Mouse (Mus musculus): Measurements from ENCODE around the gene Gm45261. TPM values are rescaled to one million over a fixed set of nuclear protein-coding genes. Genes with fewer than 3 reads are reported as not detected.

Gm45261 gene
- polyA plus RNA-seq (2014; fragmentation: Nextera tagmentation; extraction: Ambion mirVana), result not detected in 2 replicates

GRCm38 (mm10) chr1:80461348-80461747 lies at the start of gene Gm45261:
TSS of gene Gm45261 (minus strand) at chr1:80461448.
- ATAC-seq (ENCODE audit: low FRiP score, low TSS enrichment), result no peak
- Histone ChIP-seq H3K27ac (ENCODE audit: low read depth, low read length) (no peak within 1 kb of the TSS), H3K27me3 (ENCODE audit: control insufficient read depth, insufficient read depth, low read length) (no peaks in the 10 kb centered on the region), H3K4me1 (ENCODE audit: control insufficient read depth, insufficient read depth, low read length) (no peaks in the 10 kb centered on the region), H3K9me3 (ENCODE audit: control insufficient read depth, low read length) (no peaks in the 10 kb centered on the region), H3K4me3 (ENCODE audit: low read length) (no peak within 1 kb of the TSS), H3K9ac (ENCODE audit: low read depth, low read length) (no peak within 1 kb of the TSS), H3K36me3 (ENCODE audit: control insufficient read depth, insufficient read depth, low read length) (no peaks in the 10 kb centered on the region), H3K4me2 (replicated peaks; ENCODE audit: low read depth, low read length) (no peak within 1 kb of the TSS)
- WGBS, result 89% methylated on average over 6 of the region's 6 CpGs

GRCm38 (mm10) chr1:80504757-80505156 lies 43.5 kb upstream of the Gm45261 start:
- H3K4me3 ChIP-seq (ENCODE audit: low read length), result no peak overlapping the region
- WGBS, result 87% methylated on average over 2 of the region's 2 CpGs
- no peak overlapping the region for H3K4me2 ChIP-seq (replicated peaks; ENCODE audit: low read depth, low read length)
- ATAC-seq (ENCODE audit: low FRiP score, low TSS enrichment), result no peak
- H3K27me3 ChIP-seq (ENCODE audit: control insufficient read depth, insufficient read depth, low read length), result no peaks in the 10 kb centered on the region
- no peak overlapping the region for H3K9ac ChIP-seq (ENCODE audit: low read depth, low read length)
- no peaks in the 10 kb centered on the region for H3K36me3 ChIP-seq (ENCODE audit: control insufficient read depth, insufficient read depth, low read length)
- H3K4me1 ChIP-seq (ENCODE audit: control insufficient read depth, insufficient read depth, low read length), result no peaks in the 10 kb centered on the region
- no peak overlapping the region for H3K27ac ChIP-seq (ENCODE audit: low read depth, low read length)
- H3K9me3 ChIP-seq (ENCODE audit: control insufficient read depth, low read length), result no peaks in the 10 kb centered on the region

- ATAC-seq (ENCODE audit: low FRiP score, low TSS enrichment), result no peak
- 78% methylated on average over 4 of the region's 4 CpGs for WGBS
- Histone ChIP-seq H3K9me3 (ENCODE audit: control insufficient read depth, low read length) (no peaks in the 10 kb centered on the region), H3K36me3 (ENCODE audit: control insufficient read depth, insufficient read depth, low read length) (no peaks in the 10 kb centered on the region), H3K9ac (ENCODE audit: low read depth, low read length) (no peak overlapping the region), H3K4me3 (ENCODE audit: low read length) (no peak overlapping the region), H3K27me3 (ENCODE audit: control insufficient read depth, insufficient read depth, low read length) (no peaks in the 10 kb centered on the region), H3K4me1 (ENCODE audit: control insufficient read depth, insufficient read depth, low read length) (no peaks in the 10 kb centered on the region), H3K27ac (ENCODE audit: low read depth, low read length) (no peak overlapping the region), H3K4me2 (replicated peaks; ENCODE audit: low read depth, low read length) (no peak overlapping the region)
These were observed 42.8 kb upstream of the Gm45261 start for GRCm38 (mm10) chr1:80504081-80504480.

- whole genome bisulfite sequencing, result 71% methylated on average over 9 of the region's 9 CpGs
- H3K36me3 ChIP-seq (ENCODE audit: control insufficient read depth, insufficient read depth, low read length), result no peaks in the 10 kb centered on the region
- no peaks in the 10 kb centered on the region for H3K9me3 ChIP-seq (ENCODE audit: control insufficient read depth, low read length)
- no peak overlapping the region for H3K4me3 ChIP-seq (ENCODE audit: low read length)
- H3K4me1 ChIP-seq (ENCODE audit: control insufficient read depth, insufficient read depth, low read length), result no peaks in the 10 kb centered on the region
- H3K27me3 ChIP-seq (ENCODE audit: control insufficient read depth, insufficient read depth, low read length), result no peaks in the 10 kb centered on the region
- H3K27ac ChIP-seq (ENCODE audit: low read depth, low read length), result no peak overlapping the region
- ATAC-seq (ENCODE audit: low FRiP score, low TSS enrichment), result no peak
- H3K4me2 ChIP-seq (replicated peaks; ENCODE audit: low read depth, low read length), result no peak overlapping the region
- no peak overlapping the region for H3K9ac ChIP-seq (ENCODE audit: low read depth, low read length)
These were observed 41.4 kb upstream of the Gm45261 start for GRCm38 (mm10) chr1:80502456-80503165.

GRCm38 (mm10) chr1:80499264-80499663 lies 38.0 kb upstream of the Gm45261 start:
- ATAC-seq (ENCODE audit: low FRiP score, low TSS enrichment), result no peak
- H3K9me3 ChIP-seq (ENCODE audit: control insufficient read depth, low read length), result no peaks in the 10 kb centered on the region
- no peaks in the 10 kb centered on the region for H3K27me3 ChIP-seq (ENCODE audit: control insufficient read depth, insufficient read depth, low read length)
- 75% methylated on average over 7 of the region's 7 CpGs for WGBS
- no peak overlapping the region for H3K27ac ChIP-seq (ENCODE audit: low read depth, low read length)
- no peak overlapping the region for H3K4me2 ChIP-seq (replicated peaks; ENCODE audit: low read depth, low read length)
- H3K4me1 ChIP-seq (ENCODE audit: control insufficient read depth, insufficient read depth, low read length), result no peaks in the 10 kb centered on the region
- no peaks in the 10 kb centered on the region for H3K36me3 ChIP-seq (ENCODE audit: control insufficient read depth, insufficient read depth, low read length)
- H3K4me3 ChIP-seq (ENCODE audit: low read length), result no peak overlapping the region
- H3K9ac ChIP-seq (ENCODE audit: low read depth, low read length), result no peak overlapping the region

GRCm38 (mm10) chr1:80496360-80496759 lies 35.1 kb upstream of the Gm45261 start:
- Histone ChIP-seq H3K4me1 (ENCODE audit: control insufficient read depth, insufficient read depth, low read length) (no peaks in the 10 kb centered on the region), H3K27me3 (ENCODE audit: control insufficient read depth, insufficient read depth, low read length) (no peaks in the 10 kb centered on the region), H3K9me3 (ENCODE audit: control insufficient read depth, low read length) (no peaks in the 10 kb centered on the region), H3K4me2 (replicated peaks; ENCODE audit: low read depth, low read length) (no peak overlapping the region), H3K27ac (ENCODE audit: low read depth, low read length) (no peak overlapping the region), H3K9ac (ENCODE audit: low read depth, low read length) (no peak overlapping the region), H3K36me3 (ENCODE audit: control insufficient read depth, insufficient read depth, low read length) (no peaks in the 10 kb centered on the region), H3K4me3 (ENCODE audit: low read length) (no peak overlapping the region)
- 81% methylated on average over 4 of the region's 4 CpGs for WGBS
- ATAC-seq (ENCODE audit: low FRiP score, low TSS enrichment), result no peak

GRCm38 (mm10) chr1:80483419-80483818 lies 22.2 kb upstream of the Gm45261 start:
- Histone ChIP-seq H3K27me3 (ENCODE audit: control insufficient read depth, insufficient read depth, low read length) (no peaks in the 10 kb centered on the region), H3K9me3 (ENCODE audit: control insufficient read depth, low read length) (no peaks in the 10 kb centered on the region), H3K4me2 (replicated peaks; ENCODE audit: low read depth, low read length) (no peak overlapping the region), H3K4me3 (ENCODE audit: low read length) (no peak overlapping the region), H3K36me3 (ENCODE audit: control insufficient read depth, insufficient read depth, low read length) (no peaks in the 10 kb centered on the region), H3K27ac (ENCODE audit: low read depth, low read length) (no peak overlapping the region), H3K9ac (ENCODE audit: low read depth, low read length) (no peak overlapping the region), H3K4me1 (ENCODE audit: control insufficient read depth, insufficient read depth, low read length) (no peaks in the 10 kb centered on the region)
- 75% methylated on average over 5 of the region's 5 CpGs for WGBS
- no peak for ATAC-seq (ENCODE audit: low FRiP score, low TSS enrichment)

- Histone ChIP-seq H3K4me2 (replicated peaks; ENCODE audit: low read depth, low read length) (no peak overlapping the region), H3K27me3 (ENCODE audit: control insufficient read depth, insufficient read depth, low read length) (no peaks in the 10 kb centered on the region), H3K9me3 (ENCODE audit: control insufficient read depth, low read length) (no peaks in the 10 kb centered on the region), H3K9ac (ENCODE audit: low read depth, low read length) (no peak overlapping the region), H3K36me3 (ENCODE audit: control insufficient read depth, insufficient read depth, low read length) (no peaks in the 10 kb centered on the region), H3K27ac (ENCODE audit: low read depth, low read length) (no peak overlapping the region), H3K4me1 (ENCODE audit: control insufficient read depth, insufficient read depth, low read length) (no peaks in the 10 kb centered on the region), H3K4me3 (ENCODE audit: low read length) (no peak overlapping the region)
- no peak for ATAC-seq (ENCODE audit: low FRiP score, low TSS enrichment)
- 71% methylated on average over 1 of the region's 1 CpGs for WGBS
These were observed 13.7 kb upstream of the Gm45261 start for GRCm38 (mm10) chr1:80474942-80475341.

- Histone ChIP-seq H3K9ac (ENCODE audit: low read depth, low read length) (no peak overlapping the region), H3K27me3 (ENCODE audit: control insufficient read depth, insufficient read depth, low read length) (no peaks in the 10 kb centered on the region), H3K27ac (ENCODE audit: low read depth, low read length) (no peak overlapping the region), H3K36me3 (ENCODE audit: control insufficient read depth, insufficient read depth, low read length) (no peaks in the 10 kb centered on the region), H3K4me2 (replicated peaks; ENCODE audit: low read depth, low read length) (no peak overlapping the region), H3K9me3 (ENCODE audit: control insufficient read depth, low read length) (no peaks in the 10 kb centered on the region), H3K4me1 (ENCODE audit: control insufficient read depth, insufficient read depth, low read length) (no peaks in the 10 kb centered on the region), H3K4me3 (ENCODE audit: low read length) (no peak overlapping the region)
- 94% methylated on average over 1 of the region's 1 CpGs for WGBS
- no peak for ATAC-seq (ENCODE audit: low FRiP score, low TSS enrichment)
These were observed 11.1 kb upstream of the Gm45261 start for GRCm38 (mm10) chr1:80472395-80472794.
